Mouse (Mus musculus): ENCODE data around the gene Dcaf11.

GRCm38 (mm10) chr14:55592226-55592625 lies 32.4 kb downstream of the Dcaf11 start:
- TF ChIP-seq CTCF (conservative IDR thresholded peaks at IDR 0.05; ENCODE audit: insufficient read depth, insufficient read length, low read depth, low read length) (no peak), POLR2A (IDR thresholded peaks at IDR 0.05; ENCODE audit: low read depth, low read length) (no peak)

All from kidney, adult 2 months (tissue).